Mouse (Mus musculus): ENCODE data around the gene Ndufaf8. TPM values are rescaled to one million over a fixed set of nuclear protein-coding genes. Genes with fewer than 3 reads are reported as not detected.

The Ndufaf8 gene
- polyA plus RNA-seq, 1 experiment from 2014 or later: 92.6 TPM

DNA sequence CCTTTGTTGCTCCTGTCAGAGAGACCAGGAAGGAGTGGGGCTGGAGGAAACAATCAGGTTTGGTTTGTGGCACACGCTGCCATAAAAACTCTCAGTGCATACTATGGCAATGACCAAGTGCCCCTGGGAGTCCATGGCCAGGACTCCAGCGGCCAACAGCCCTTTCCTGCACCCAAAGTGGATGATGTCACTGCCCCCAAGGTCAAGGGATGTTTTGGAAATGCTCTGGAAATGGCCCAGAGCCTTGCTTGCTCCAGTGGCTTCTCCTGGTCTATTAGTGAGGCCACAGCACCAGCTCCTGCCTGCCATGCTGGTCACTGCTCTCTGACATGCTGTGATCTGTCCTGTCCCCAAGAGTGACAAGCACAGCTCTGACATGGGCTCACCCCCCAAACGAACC is 22.5 kb upstream of the Ndufaf8 start:
- Histone ChIP-seq H3K27me3 (ENCODE audit: control insufficient read depth, insufficient read depth, low read length) (no peaks in the 10 kb centered on the region), H3K4me2 (ENCODE audit: low read depth, low read length) (no peak overlapping the region), H3K4me1 (ENCODE audit: control insufficient read depth, insufficient read depth, low read length) (no peaks in the 10 kb centered on the region), H3K9me3 (replicated peaks; ENCODE audit: control insufficient read depth, low read length) (no peaks in the 10 kb centered on the region), H3K36me3 (ENCODE audit: control insufficient read depth, insufficient read depth) (peaks cover 28% of the 10 kb centered on the region), H3K4me3 (ENCODE audit: low read length) (no peak overlapping the region), H3K27ac (ENCODE audit: low read length) (no peak overlapping the region), H3K9ac (ENCODE audit: low read length) (no peak overlapping the region)
- WGBS: 66% methylated on average over 3 of the region's 3 CpGs
- no peak for ATAC-seq (replicated peaks; ENCODE audit: extremely low read depth, insufficient read depth, low FRiP score)

DNA sequence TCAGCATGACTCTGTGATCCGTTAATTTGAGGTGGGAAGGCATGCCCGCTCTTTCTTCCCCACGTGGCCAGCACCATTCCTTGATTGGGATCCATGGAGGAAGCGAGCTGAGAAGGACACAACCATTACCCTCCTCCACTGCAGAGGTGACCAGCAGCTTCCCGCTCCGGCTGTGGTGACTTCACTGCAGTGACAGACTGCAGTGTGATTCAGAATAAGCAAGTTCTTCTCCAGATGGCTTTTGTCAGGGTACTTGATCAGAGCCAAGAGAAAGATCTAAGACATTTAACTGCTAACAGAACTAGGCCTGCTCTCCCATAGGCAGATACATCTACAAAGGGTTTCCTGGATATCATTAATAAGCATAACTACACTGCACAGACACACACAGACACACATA is 18.4 kb upstream of the Ndufaf8 start:
- Histone ChIP-seq H3K9ac (ENCODE audit: low read length) (no peak overlapping the region), H3K4me3 (ENCODE audit: low read length) (no peak overlapping the region), H3K4me2 (ENCODE audit: low read depth, low read length) (no peak overlapping the region), H3K27ac (ENCODE audit: low read length) (no peak overlapping the region), H3K4me1 (ENCODE audit: control insufficient read depth, insufficient read depth, low read length) (peaks cover 2% of the 10 kb centered on the region; the same call in 1 of the 2 replicates), H3K36me3 (ENCODE audit: control insufficient read depth, insufficient read depth) (peaks cover 19% of the 10 kb centered on the region), H3K27me3 (ENCODE audit: control insufficient read depth, insufficient read depth, low read length) (no peaks in the 10 kb centered on the region), H3K9me3 (replicated peaks; ENCODE audit: control insufficient read depth, low read length) (no peaks in the 10 kb centered on the region)
- ATAC-seq (replicated peaks; ENCODE audit: extremely low read depth, insufficient read depth, low FRiP score): no peak
- 83% methylated on average over 6 of the region's 6 CpGs for WGBS

DNA sequence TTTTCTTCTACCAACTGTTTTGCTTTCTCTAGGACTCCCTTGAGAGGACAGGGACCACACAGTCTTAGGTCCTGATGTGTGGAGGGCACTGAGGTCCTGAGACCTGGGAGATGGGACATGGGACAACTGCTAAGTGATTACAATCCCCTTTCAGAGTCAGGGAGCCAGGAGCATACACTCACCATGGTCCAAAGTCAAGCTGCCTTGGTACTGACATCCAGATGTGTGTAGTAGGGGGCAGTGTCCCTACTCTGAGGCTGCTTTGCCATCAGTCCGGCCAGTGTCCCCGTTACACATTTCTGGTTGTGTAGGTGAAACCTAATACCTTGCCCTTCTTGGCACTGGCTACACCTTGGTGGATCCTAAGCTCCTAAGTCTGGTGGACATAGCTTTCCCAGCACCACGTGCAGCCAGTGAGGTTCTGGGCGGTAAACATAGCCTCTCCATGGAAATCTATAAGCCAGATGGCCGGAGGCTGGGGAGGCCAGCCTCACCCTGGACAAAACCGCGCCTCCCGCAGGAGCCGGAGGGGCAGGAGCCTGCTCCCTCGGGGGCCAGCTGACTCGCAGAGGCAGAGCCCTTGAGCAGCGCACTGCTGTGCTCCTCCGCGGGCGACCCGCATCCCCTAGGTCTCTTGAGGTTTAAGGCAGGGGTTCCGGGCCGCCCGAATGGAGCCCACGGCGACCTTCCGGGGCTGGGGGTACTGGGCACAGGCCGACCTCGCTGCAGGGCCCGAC is 12.7 kb upstream of the Ndufaf8 start:
- peaks cover 14% of the 10 kb centered on the region for H3K4me1 ChIP-seq (ENCODE audit: control insufficient read depth, insufficient read depth, low read length)
- WGBS: under 1% methylated on average over 25 of the region's 25 CpGs
- peak overlapping the region; percentile 96 for H3K9ac ChIP-seq (ENCODE audit: low read length)
- no peaks in the 10 kb centered on the region for H3K9me3 ChIP-seq (replicated peaks; ENCODE audit: control insufficient read depth, low read length)
- H3K4me2 ChIP-seq (ENCODE audit: low read depth, low read length): peak overlapping the region; percentile 83
- peaks cover 4% of the 10 kb centered on the region for H3K36me3 ChIP-seq (ENCODE audit: control insufficient read depth, insufficient read depth)
- H3K4me3 ChIP-seq (ENCODE audit: low read length): peak overlapping the region; percentile 93
- peak overlapping the region; percentile 76 for H3K27ac ChIP-seq (ENCODE audit: low read length)
- H3K27me3 ChIP-seq (ENCODE audit: control insufficient read depth, insufficient read depth, low read length): no peaks in the 10 kb centered on the region
- peak; percentile 20; the same call in 1 of the 2 replicates for ATAC-seq (replicated peaks; ENCODE audit: extremely low read depth, insufficient read depth, low FRiP score)

DNA sequence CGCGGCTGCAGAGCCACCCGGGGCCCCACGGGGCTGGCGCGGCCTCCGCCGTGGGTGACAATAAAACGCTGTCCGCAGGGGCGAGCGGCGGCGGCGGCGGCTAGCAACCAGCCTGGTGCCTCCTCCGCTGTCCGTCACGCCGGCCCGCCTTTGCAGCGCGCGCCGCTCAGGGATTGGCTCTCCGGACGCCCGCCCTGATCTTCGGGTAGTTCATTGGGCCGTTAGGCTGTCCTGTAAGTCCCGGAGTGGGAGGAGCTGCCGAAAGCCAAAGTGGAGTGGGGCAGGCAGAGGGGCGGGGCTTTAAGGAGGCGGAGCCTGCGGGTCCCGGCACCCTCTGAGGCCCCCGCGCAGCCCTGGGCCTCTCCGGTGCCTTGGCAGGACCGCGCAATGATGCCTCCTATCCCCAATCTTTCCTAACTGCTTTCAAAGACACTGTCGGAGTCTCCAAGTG is 12.0 kb upstream of the Ndufaf8 start, which contains the start of gene Cep131:
TSS of gene Cep131 (minus strand) at position 126 of the 451 bp plus-strand sequence.
- Histone ChIP-seq H3K27ac (ENCODE audit: low read length) (peak within 1 kb of the TSS; percentile 76), H3K9ac (ENCODE audit: low read length) (peak within 1 kb of the TSS; percentile 96), H3K4me2 (ENCODE audit: low read depth, low read length) (peak within 1 kb of the TSS; percentile 83), H3K27me3 (ENCODE audit: control insufficient read depth, insufficient read depth, low read length) (no peaks in the 10 kb centered on the region), H3K9me3 (replicated peaks; ENCODE audit: control insufficient read depth, low read length) (no peaks in the 10 kb centered on the region), H3K4me3 (ENCODE audit: low read length) (peak within 1 kb of the TSS; percentile 93), H3K36me3 (ENCODE audit: control insufficient read depth, insufficient read depth) (0 out of 2 replicates have a peak, but pooled peaks cover 6% of the 10 kb centered on the region), H3K4me1 (ENCODE audit: control insufficient read depth, insufficient read depth, low read length) (peaks cover 14% of the 10 kb centered on the region)
- ATAC-seq (replicated peaks; ENCODE audit: extremely low read depth, insufficient read depth, low FRiP score): peak; percentile 99
- under 1% methylated on average over 42 of the region's 42 CpGs for WGBS

DNA sequence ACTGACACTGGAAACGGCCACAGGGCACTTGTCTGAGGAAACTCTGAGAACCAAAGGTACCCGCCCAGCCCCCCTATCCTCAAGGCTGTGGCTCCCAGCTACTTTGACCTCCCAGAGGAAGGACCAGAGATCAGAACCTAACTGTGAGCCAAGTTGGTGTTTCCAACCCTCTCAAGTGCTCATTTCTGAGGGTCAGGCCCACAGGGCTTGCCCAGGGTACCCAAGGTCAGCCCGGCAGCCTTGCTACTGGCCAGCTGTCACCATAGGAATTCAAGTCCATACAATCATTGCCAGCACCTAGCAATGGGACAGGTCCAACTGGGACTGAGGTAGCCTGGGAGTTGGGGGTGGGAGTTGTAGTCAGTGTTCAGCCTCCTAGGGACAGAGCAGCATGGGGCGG is 8.1 kb upstream of the Ndufaf8 start:
- H3K27me3 ChIP-seq (ENCODE audit: control insufficient read depth, insufficient read depth, low read length): no peaks in the 10 kb centered on the region
- H3K4me2 ChIP-seq (ENCODE audit: low read depth, low read length): no peak overlapping the region
- WGBS: 81% methylated on average over 4 of the region's 4 CpGs
- no peak overlapping the region for H3K27ac ChIP-seq (ENCODE audit: low read length)
- peaks cover 19% of the 10 kb centered on the region for H3K36me3 ChIP-seq (ENCODE audit: control insufficient read depth, insufficient read depth)
- peaks cover 9% of the 10 kb centered on the region for H3K4me1 ChIP-seq (ENCODE audit: control insufficient read depth, insufficient read depth, low read length)
- no peaks in the 10 kb centered on the region for H3K9me3 ChIP-seq (replicated peaks; ENCODE audit: control insufficient read depth, low read length)
- no peak overlapping the region for H3K4me3 ChIP-seq (ENCODE audit: low read length)
- H3K9ac ChIP-seq (ENCODE audit: low read length): no peak overlapping the region
- no peak for ATAC-seq (replicated peaks; ENCODE audit: extremely low read depth, insufficient read depth, low FRiP score)

DNA sequence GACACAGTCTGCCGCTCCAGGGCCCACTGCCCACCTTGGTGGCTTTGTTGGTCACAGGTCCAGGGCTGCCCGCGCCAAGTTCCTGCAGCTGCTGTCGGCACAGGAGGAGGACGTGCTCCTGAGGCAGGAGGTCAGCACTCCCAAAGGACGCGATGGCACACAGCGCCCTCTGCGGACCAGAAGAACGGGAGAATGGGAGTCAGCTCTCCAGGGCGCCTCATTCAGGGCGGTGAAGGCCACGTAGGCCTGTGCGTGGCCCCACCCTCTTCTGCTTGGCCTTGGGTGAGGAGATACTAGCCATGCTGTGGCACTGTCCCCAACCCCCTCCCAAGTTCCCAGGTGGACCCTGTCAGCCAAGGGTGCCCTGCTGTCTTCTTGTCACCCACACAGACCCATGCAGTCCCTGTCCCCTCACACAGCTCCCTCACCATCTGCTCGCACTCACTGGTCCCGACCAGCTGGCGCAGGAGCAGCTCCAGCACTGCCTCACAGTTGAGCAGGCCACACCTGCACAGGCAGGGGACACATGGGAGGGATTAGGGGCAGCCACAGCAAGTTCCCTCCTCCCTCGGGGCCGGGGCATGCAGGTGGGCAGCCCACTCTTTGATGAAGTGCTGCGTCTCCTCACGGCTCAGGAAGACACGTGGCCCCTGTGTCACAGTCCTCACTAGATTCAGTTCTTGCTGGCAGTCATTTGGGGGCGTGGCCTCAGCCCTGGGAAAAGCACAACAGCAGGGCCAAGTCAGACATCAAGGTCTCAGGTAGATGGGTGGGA is 5.7 kb upstream of the Ndufaf8 start:
- 76% methylated on average over 23 of the region's 23 CpGs for WGBS
- no peak overlapping the region for H3K4me3 ChIP-seq (ENCODE audit: low read length)
- no peak overlapping the region for H3K4me2 ChIP-seq (ENCODE audit: low read depth, low read length)
- no peak overlapping the region for H3K9ac ChIP-seq (ENCODE audit: low read length)
- H3K27ac ChIP-seq (ENCODE audit: low read length): no peak overlapping the region
- peak; percentile 34 for ATAC-seq (replicated peaks; ENCODE audit: extremely low read depth, insufficient read depth, low FRiP score)
- H3K27me3 ChIP-seq (ENCODE audit: control insufficient read depth, insufficient read depth, low read length): no peaks in the 10 kb centered on the region
- peaks cover 24% of the 10 kb centered on the region for H3K36me3 ChIP-seq (ENCODE audit: control insufficient read depth, insufficient read depth)
- peaks cover 7% of the 10 kb centered on the region for H3K4me1 ChIP-seq (ENCODE audit: control insufficient read depth, insufficient read depth, low read length)
- H3K9me3 ChIP-seq (replicated peaks; ENCODE audit: control insufficient read depth, low read length): no peaks in the 10 kb centered on the region

DNA sequence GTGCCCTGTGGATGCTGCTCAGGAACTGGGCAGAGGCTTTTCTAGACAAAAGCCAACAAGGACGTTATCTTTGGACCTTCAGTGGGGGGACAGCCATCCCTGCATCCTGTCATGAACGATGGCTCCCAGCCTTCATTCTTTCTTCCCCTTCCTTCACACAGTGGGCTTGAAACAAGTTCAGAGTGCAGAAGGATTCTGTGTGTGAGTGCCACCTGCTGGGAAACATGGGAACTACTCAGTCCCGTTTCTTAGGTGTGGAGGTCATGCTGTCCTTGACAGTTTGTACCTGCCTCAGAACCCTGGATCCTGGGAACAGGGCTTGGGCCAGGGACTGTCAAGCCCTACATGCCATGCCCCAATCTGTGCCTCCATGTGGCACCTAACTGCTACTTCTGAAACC is 2.3 kb downstream of the Ndufaf8 start:
- H3K27ac ChIP-seq (ENCODE audit: low read length): peak overlapping the region; percentile 68
- H3K4me1 ChIP-seq (ENCODE audit: control insufficient read depth, insufficient read depth, low read length): peaks cover 22% of the 10 kb centered on the region
- no peaks in the 10 kb centered on the region for H3K27me3 ChIP-seq (ENCODE audit: control insufficient read depth, insufficient read depth, low read length)
- no peaks in the 10 kb centered on the region for H3K9me3 ChIP-seq (replicated peaks; ENCODE audit: control insufficient read depth, low read length)
- H3K9ac ChIP-seq (ENCODE audit: low read length): peak overlapping the region; percentile 48; the same call in 1 of the 2 replicates
- peaks cover 28% of the 10 kb centered on the region for H3K36me3 ChIP-seq (ENCODE audit: control insufficient read depth, insufficient read depth)
- ATAC-seq (replicated peaks; ENCODE audit: extremely low read depth, insufficient read depth, low FRiP score): no peak
- WGBS: 0% methylated on average over 3 of the region's 3 CpGs
- no peak overlapping the region for H3K4me2 ChIP-seq (ENCODE audit: low read depth, low read length)
- H3K4me3 ChIP-seq (ENCODE audit: low read length): no peak overlapping the region

DNA sequence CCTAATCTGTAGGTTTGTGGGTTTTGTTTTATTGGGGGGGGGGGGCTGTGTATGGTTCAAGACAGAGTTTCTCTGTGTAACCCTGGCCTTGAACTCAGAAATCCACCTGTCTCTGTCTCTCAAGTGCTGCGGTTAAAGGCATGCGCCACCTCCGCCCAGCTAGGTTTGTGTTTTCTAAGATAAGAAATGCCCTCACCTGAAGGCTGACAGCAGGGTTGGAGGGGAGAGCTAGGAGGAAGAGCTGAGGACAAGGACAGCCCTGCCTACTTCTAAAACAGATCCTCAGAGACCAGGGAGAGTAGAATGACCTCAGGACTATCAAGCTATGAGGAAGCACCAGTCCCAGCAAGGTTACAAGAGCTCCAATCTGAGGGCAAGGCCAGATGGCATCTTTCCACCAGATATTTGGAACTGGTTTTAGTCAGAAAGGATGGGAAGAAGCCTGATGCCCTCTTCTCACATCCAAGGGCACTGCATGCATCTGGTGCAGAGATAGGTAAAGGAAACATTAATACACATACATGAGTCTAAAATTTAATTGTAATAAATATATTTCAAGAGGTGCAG is 4.8 kb downstream of the Ndufaf8 start:
- 80% methylated on average over 3 of the region's 3 CpGs for WGBS
- ATAC-seq (replicated peaks; ENCODE audit: extremely low read depth, insufficient read depth, low FRiP score): no peak
- H3K4me2 ChIP-seq (ENCODE audit: low read depth, low read length): no peak overlapping the region
- no peak overlapping the region for H3K4me3 ChIP-seq (ENCODE audit: low read length)
- H3K27ac ChIP-seq (ENCODE audit: low read length): no peak overlapping the region
- no peaks in the 10 kb centered on the region for H3K9me3 ChIP-seq (replicated peaks; ENCODE audit: control insufficient read depth, low read length)
- peaks cover 15% of the 10 kb centered on the region for H3K4me1 ChIP-seq (ENCODE audit: control insufficient read depth, insufficient read depth, low read length)
- no peaks in the 10 kb centered on the region for H3K27me3 ChIP-seq (ENCODE audit: control insufficient read depth, insufficient read depth, low read length)
- no peak overlapping the region for H3K9ac ChIP-seq (ENCODE audit: low read length)
- H3K36me3 ChIP-seq (ENCODE audit: control insufficient read depth, insufficient read depth): peaks cover 29% of the 10 kb centered on the region

DNA sequence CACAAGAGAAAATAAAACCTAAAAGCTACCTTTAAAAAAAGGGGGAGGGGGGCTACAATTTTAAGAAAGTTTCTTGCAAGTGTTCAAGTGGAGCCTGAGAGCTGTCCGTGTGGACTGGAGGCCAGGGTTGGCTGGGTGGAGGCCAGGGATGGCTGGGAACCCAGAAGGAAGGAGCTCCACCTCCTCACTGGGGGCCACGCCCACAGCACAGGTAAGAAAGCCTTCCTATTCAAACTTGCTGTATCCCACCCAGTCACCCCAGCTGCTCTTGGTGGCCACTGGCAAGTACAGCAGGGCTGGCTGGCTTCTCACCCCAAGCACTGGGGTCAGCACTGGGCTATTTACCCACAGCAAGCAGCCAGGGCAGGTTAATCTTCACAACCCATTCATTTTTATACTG is 8.3 kb downstream of the Ndufaf8 start:
- H3K36me3 ChIP-seq (ENCODE audit: control insufficient read depth, insufficient read depth): peaks cover 39% of the 10 kb centered on the region
- peaks cover 16% of the 10 kb centered on the region for H3K4me1 ChIP-seq (ENCODE audit: control insufficient read depth, insufficient read depth, low read length)
- no peaks in the 10 kb centered on the region for H3K9me3 ChIP-seq (replicated peaks; ENCODE audit: control insufficient read depth, low read length)
- H3K27me3 ChIP-seq (ENCODE audit: control insufficient read depth, insufficient read depth, low read length): no peaks in the 10 kb centered on the region
- H3K4me3 ChIP-seq (ENCODE audit: low read length): no peak overlapping the region
- H3K4me2 ChIP-seq (ENCODE audit: low read depth, low read length): no peak overlapping the region
- 76% methylated on average over 2 of the region's 2 CpGs for WGBS
- H3K27ac ChIP-seq (ENCODE audit: low read length): no peak overlapping the region
- ATAC-seq (replicated peaks; ENCODE audit: extremely low read depth, insufficient read depth, low FRiP score): no peak
- H3K9ac ChIP-seq (ENCODE audit: low read length): no peak overlapping the region

Data from heart, embryonic 16.5 days (tissue).